Mouse (Mus musculus): Measurements from ENCODE around the gene Marcks. TPM values are rescaled to one million over a fixed set of nuclear protein-coding genes. Genes with fewer than 3 reads are reported as not detected.

Gene Marcks
- total and polyA plus RNA-seq, 3 experiments = 16.9 to 80.7 (median 74.2) TPM

DNA sequence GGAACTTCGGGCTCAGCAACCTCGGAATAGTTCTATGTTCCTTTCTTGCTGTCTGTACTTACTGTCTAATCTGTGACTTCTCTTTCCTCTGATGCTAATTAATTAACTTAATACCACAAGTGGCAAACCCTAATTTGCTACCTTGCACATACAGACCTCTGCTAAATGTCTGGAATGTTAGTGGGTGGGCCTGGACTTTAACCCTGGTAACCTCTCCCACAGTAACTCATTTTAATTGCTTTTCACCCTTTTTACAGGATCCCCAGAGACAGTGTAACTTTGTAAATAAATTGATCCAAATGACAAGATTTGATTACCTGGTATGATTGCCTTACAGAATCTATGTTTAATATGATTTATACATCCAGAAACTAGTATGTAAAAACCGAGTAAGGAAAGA, 26.4 kb downstream of the Marcks start:
- no peak for DNase-seq (ENCODE audit: extremely low read depth)
- dilution Hi-C loops (cut with MboI; ENCODE audit: extremely low pct_ligation_motif_present, extremely low pct_unique_long_range_greater_than_20kb, low sequenced_read_pairs) (no loop called here), in situ Hi-C loops (cut with MboI; ENCODE audit: low pct_ligation_motif_present, low pct_unique_long_range_greater_than_20kb, low sequenced_read_pairs) (no loop called here)
- Histone ChIP-seq H3K4me2 (ENCODE audit: insufficient read depth, low read depth, poor library complexity, severe bottlenecking) (no peak overlapping the region), H3K9me3 (replicated peaks; ENCODE audit: low read length) (no peaks in the 10 kb centered on the region), H3K79me2 (replicated peaks; ENCODE audit: control insufficient read depth, extremely low read depth, insufficient read depth, poor library complexity, severe bottlenecking) (no peaks in the 10 kb centered on the region), H3K4me3 (replicated peaks in 1 of 3; ENCODE audit: low read depth in 2 of 3, low read length in 2 of 3, poor library complexity in 1 of 3) (no peak overlapping the region), H3K9ac (ENCODE audit: insufficient read depth, low read depth) (no peak overlapping the region), H3K4me1 (ENCODE audit: control insufficient read depth in 1 of 2, insufficient read depth in 2 of 2) (no peaks in the 10 kb centered on the region; a peak in 1 of 4 replicates), H3K36me3 (replicated peaks in 1 of 2; ENCODE audit: control insufficient read depth in 1 of 2, insufficient read depth in 1 of 2, low read length in 1 of 2) (no peaks in the 10 kb centered on the region), H3K27me3 (replicated peaks) (no peaks in the 10 kb centered on the region), H3K27ac (ENCODE audit: insufficient read depth, low read depth) (no peak overlapping the region)
- TF ChIP-seq ZMIZ1 (IDR thresholded peaks at IDR 0.05; ENCODE audit: low read depth, low read length) = no peak
- TF ChIP-seq RCOR1 (conservative IDR thresholded peaks at IDR 0.05; ENCODE audit: low read depth, low read length) = no peak
- TF ChIP-seq NELFE (IDR thresholded peaks at IDR 0.05; ENCODE audit: low read depth, low read length) = no peak

DNA sequence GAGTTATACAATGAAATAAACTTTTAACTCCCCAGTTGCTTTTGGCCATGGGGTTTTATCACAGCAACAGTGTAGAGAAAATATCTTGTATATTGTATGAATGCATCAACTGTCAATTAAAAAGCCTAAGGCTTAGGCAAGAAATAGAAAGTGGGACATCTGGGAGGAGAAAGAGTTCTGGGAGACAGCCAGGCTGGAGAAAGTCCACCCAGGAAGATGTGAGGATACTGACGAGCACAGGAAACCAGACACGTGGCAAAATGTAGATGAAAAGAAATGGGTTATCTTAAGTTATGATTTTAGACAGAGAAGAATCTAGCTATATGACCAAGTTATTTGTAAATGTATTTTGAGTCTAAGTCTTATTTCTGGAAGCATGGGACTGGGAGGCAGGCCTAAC, 27.3 kb downstream of the Marcks start:
- Histone ChIP-seq H3K36me3 (replicated peaks in 1 of 2; ENCODE audit: control insufficient read depth in 1 of 2, insufficient read depth in 1 of 2, low read length in 1 of 2) (no peaks in the 10 kb centered on the region), H3K9ac (ENCODE audit: insufficient read depth, low read depth) (no peak overlapping the region), H3K79me2 (replicated peaks; ENCODE audit: control insufficient read depth, extremely low read depth, insufficient read depth, poor library complexity, severe bottlenecking) (no peaks in the 10 kb centered on the region), H3K4me1 (ENCODE audit: control insufficient read depth in 1 of 2, insufficient read depth in 2 of 2) (no peaks in the 10 kb centered on the region; a peak in 1 of 4 replicates), H3K9me3 (replicated peaks; ENCODE audit: low read length) (no peaks in the 10 kb centered on the region), H3K4me3 (replicated peaks in 1 of 3; ENCODE audit: low read depth in 2 of 3, low read length in 2 of 3, poor library complexity in 1 of 3) (no peak overlapping the region), H3K27ac (ENCODE audit: insufficient read depth, low read depth) (no peak overlapping the region), H3K4me2 (ENCODE audit: insufficient read depth, low read depth, poor library complexity, severe bottlenecking) (no peak overlapping the region), H3K27me3 (replicated peaks) (no peaks in the 10 kb centered on the region)
- DNase-seq (ENCODE audit: extremely low read depth) = no peak
- in situ Hi-C loops (cut with MboI; ENCODE audit: low pct_ligation_motif_present, low pct_unique_long_range_greater_than_20kb, low sequenced_read_pairs) (no loop called here), dilution Hi-C loops (cut with MboI; ENCODE audit: extremely low pct_ligation_motif_present, extremely low pct_unique_long_range_greater_than_20kb, low sequenced_read_pairs) (no loop called here)
- no peak for TF ChIP-seq ZMIZ1 (IDR thresholded peaks at IDR 0.05; ENCODE audit: low read depth, low read length)
- no peak for TF ChIP-seq ELF1 (IDR thresholded peaks at IDR 0.05; ENCODE audit: low read depth, low read length)
- no peak for TF ChIP-seq NRF1 (IDR thresholded peaks at IDR 0.05; ENCODE audit: low read depth, low read length)
- no peak for TF ChIP-seq KAT2A (IDR thresholded peaks at IDR 0.05; ENCODE audit: insufficient replicate concordance, low read length)
- no peak for TF ChIP-seq GABPA (IDR thresholded peaks at IDR 0.05; ENCODE audit: insufficient replicate concordance, low read depth, low read length)
- TF ChIP-seq MAFK (IDR thresholded peaks at IDR 0.05; ENCODE audit: insufficient replicate concordance, low read length) = no peak
- TF ChIP-seq JUND (conservative IDR thresholded peaks at IDR 0.05; ENCODE audit: low read depth, low read length) = no peak

DNA sequence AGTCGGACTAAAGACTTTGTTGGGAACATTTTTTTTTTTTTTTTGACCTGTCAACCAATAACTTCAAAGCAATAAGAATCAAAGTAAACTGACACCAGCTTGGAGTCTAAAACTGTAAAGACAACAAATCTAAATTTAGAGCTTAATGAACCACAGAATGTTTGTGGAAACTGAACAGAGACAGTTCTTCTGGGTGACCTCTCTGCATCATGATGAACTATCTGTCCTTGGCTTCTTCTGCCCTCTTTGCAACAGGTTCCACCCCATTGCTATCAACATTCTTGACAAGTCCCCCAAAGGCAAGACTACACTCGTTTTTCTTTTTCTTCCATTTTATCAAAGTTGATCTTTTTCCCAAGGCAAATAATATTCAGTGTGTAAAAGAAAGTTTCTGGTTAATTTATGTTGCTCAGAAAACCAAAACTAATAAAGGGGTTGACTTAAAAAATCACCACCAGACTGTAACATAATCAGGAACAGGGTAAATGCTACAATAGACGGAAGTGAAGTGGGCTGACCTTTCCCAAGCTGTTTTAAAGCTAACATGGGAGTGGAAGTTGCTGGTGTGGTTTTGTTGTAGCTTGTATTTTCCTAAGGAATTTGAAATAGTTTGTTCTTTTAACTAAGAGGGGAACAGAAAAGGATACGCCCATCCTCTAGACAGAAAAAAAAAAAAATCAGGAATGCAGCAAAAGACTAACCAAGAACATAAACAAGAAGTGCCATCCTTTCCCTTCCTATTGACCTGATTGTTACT, 31.7 kb downstream of the Marcks start:
- Histone ChIP-seq H3K4me3 (replicated peaks in 1 of 3; ENCODE audit: low read depth in 2 of 3, low read length in 2 of 3, poor library complexity in 1 of 3) (no peak overlapping the region), H3K79me2 (replicated peaks; ENCODE audit: control insufficient read depth, extremely low read depth, insufficient read depth, poor library complexity, severe bottlenecking) (no peaks in the 10 kb centered on the region), H3K9ac (ENCODE audit: insufficient read depth, low read depth) (no peak overlapping the region), H3K27me3 (replicated peaks) (no peaks in the 10 kb centered on the region), H3K4me2 (ENCODE audit: insufficient read depth, low read depth, poor library complexity, severe bottlenecking) (no peak overlapping the region), H3K27ac (ENCODE audit: insufficient read depth, low read depth) (no peak overlapping the region), H3K9me3 (replicated peaks; ENCODE audit: low read length) (no peaks in the 10 kb centered on the region), H3K36me3 (replicated peaks in 1 of 2; ENCODE audit: control insufficient read depth in 1 of 2, insufficient read depth in 1 of 2, low read length in 1 of 2) (no peaks in the 10 kb centered on the region), H3K4me1 (ENCODE audit: control insufficient read depth in 1 of 2, insufficient read depth in 2 of 2) (no peaks in the 10 kb centered on the region)
- in situ Hi-C loops (cut with MboI; ENCODE audit: low pct_ligation_motif_present, low pct_unique_long_range_greater_than_20kb, low sequenced_read_pairs) = no loop called here
- DNase-seq (ENCODE audit: extremely low read depth) = no peak
- dilution Hi-C loops (cut with MboI; ENCODE audit: extremely low pct_ligation_motif_present, extremely low pct_unique_long_range_greater_than_20kb, low sequenced_read_pairs) = no loop called here
- TF ChIP-seq MAFK (IDR thresholded peaks at IDR 0.05; ENCODE audit: insufficient replicate concordance, low read length) = no peak
- TF ChIP-seq CTCF (conservative IDR thresholded peaks at IDR 0.05 in 1 of 2, IDR thresholded peaks at IDR 0.05 in 1 of 2; ENCODE audit: low read depth in 2 of 2, low read length in 2 of 2) = no peak
- TF ChIP-seq ETS1 (conservative IDR thresholded peaks at IDR 0.05; ENCODE audit: low read depth, low read length) = no peak
- TF ChIP-seq EP300 (IDR thresholded peaks at IDR 0.05; ENCODE audit: low read length) = no peak
- no peak for TF ChIP-seq ZC3H11A (IDR thresholded peaks at IDR 0.05; ENCODE audit: low read depth, low read length)
- TF ChIP-seq CHD1 (IDR thresholded peaks at IDR 0.05; ENCODE audit: low read depth, low read length) = no peak
- TF ChIP-seq TCF12 (IDR thresholded peaks at IDR 0.05; ENCODE audit: low read depth, low read length) = no peak
- no peak for TF ChIP-seq ZKSCAN1 (IDR thresholded peaks at IDR 0.05; ENCODE audit: borderline replicate concordance, low read depth, low read length)
- no peak for TF ChIP-seq HCFC1 (IDR thresholded peaks at IDR 0.05; ENCODE audit: low read depth, low read length)
- no peak for TF ChIP-seq RCOR1 (conservative IDR thresholded peaks at IDR 0.05; ENCODE audit: low read depth, low read length)
- no peak for TF ChIP-seq IRF4 (IDR thresholded peaks at IDR 0.05; ENCODE audit: low read depth, low read length)
- no peak for TF ChIP-seq PAX5 (IDR thresholded peaks at IDR 0.05; ENCODE audit: low read length)
- TF ChIP-seq E2F4 (IDR thresholded peaks at IDR 0.05; ENCODE audit: insufficient replicate concordance, low read depth, low read length) = no peak
- no peak for TF ChIP-seq NELFE (IDR thresholded peaks at IDR 0.05; ENCODE audit: low read depth, low read length)
- no peak for TF ChIP-seq UBTF (IDR thresholded peaks at IDR 0.05; ENCODE audit: low read depth, low read length)
- no peak for TF ChIP-seq MAX (IDR thresholded peaks at IDR 0.05; ENCODE audit: low read length)
- no peak for TF ChIP-seq GABPA (IDR thresholded peaks at IDR 0.05; ENCODE audit: insufficient replicate concordance, low read depth, low read length)
- no peak for TF ChIP-seq JUN (IDR thresholded peaks at IDR 0.05; ENCODE audit: insufficient read depth, low read depth, low read length)
- no peak for TF ChIP-seq CHD2 (IDR thresholded peaks at IDR 0.05; ENCODE audit: low read length)
